Mouse (Mus musculus) fibroblast of lung, adult 2 months (primary cell): ENCODE measurements around the gene Gpd1l.
"Not testable (repeated sequence)": the region's sequence is repeated elsewhere in the genome, so short reads cannot be mapped to it uniquely, and the experiment has no call there.

Experiments used
- DNase-seq: peaks from one replicate; pipeline ENCODE4 v3.0.0-alpha.2; 2011; ENCODE audit warnings: low read depth

Gpd1l gene

DNA sequence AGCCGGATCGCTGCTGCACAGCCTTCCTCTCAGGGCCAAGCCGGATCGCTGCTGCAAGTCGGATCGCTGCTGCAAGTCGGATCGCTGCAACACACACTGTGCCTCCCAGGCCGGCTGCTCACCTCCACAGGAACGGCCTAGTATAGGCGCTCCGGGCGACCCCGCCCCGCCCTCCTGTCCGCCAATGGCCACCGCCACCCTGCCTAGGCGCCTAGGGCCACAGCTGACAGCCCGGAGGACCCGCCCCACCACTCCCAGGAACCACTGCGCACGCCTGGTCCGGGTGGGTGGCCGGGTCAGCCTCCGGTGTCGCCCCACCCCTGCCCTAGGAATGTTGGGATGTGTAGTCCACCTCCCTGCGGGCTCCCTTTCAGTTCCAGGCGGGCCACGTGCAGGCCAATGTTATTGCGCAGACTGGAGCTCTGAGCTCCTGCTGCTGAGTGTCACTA is at the start of gene Gpd1l:
Gene Gpd1l (minus strand): TSS at position 265 of the 449 bp plus-strand sequence.
- peak; percentile 82 for DNase-seq

DNA sequence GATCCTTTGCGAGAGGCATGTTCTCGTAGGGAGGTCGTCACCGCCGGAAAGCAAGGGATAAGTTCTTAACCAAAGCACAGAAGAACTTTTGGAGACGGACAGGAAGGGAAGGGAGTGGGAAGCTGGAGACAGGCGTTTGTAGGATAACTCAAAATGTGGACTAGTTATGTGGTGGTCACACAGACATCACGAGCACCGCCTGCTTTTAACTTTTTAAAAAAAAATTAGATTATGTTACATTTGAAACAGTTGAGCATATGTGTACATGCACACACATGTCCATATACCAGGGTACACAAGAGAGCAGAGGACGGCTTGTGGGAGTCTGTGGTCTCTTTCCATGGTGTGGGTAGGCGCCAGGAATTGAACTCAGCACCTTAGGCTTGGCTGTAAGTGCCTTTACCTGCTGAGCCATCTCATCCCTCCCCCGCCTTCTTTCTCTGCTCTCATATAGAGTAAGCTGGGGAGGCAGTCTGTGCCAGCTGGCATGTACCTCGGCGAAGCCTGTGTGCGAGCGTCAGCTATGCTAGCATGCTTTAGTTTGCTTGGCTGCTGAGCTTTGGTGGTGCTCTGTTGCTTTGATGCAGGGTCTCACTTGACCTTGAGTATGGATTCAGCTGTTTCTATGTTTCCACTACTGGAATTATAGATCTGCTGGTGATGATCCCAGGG is 49.0 kb upstream of the Gpd1l start, which contains the start of gene Rps27rt:
Gene Rps27rt (minus strand): TSS at position 51 of the 672 bp plus-strand sequence.
- no peak for DNase-seq

DNA sequence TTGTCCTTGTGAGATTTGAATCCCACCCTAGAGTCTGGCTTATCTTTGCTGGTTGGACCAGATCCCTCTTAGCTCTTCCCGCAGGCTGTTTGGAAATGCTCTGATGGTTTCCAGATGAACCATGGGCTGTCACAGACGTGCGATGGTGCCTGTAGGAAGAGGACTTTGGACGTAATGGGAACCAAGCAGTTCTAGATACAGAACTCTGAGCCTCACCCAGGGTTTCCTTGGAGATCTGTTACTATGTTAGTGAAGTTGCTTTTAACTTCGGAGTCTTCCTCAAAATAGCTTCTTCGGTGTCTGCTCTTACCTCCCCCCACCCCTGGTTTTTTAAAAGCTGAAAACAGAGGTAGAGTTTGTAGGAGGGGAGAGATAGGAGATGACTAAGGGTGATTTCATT is 46.2 kb upstream of the Gpd1l start:
- DNase-seq = no peak

DNA sequence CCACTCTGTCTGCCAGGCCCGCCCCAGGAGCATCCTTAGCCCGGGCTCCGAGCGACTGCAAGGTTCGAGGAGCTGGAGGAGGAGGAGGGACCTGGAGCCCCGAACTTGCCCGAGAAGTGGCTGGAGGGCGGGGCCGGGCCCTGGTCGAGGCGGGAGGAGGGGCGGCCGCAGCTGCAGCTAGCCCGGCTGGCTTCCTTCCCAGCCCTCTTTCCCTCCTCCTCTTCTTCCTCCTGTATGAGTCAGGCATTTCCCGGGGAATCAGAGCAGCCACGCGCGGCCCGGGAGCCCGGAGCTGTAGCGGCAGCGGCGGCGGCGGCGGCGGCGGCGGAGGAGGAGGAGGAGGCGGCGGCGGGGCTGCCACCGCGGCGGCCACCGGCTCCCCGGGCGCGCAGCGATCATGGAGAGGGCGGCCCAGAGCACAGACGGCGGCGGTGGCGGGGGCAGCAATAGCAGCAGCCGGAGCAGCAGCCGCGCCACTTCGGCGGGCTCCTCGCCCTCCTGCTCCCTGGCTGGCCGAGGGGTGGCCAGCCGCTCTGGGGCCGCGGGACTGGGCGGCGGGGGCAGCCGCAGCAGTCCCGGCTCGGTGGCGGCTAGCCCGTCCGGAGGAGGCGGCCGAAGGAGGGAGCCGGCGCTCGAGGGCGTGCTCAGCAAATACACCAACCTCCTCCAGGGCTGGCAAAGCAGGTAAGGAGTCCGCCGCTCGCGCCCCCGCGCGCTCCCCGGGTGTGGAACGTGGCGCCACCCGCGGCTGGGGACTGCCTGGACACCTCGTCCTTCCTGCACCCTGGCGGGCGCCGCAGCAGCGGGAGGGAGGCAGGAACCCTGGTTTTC is 44.7 kb upstream of the Gpd1l start, which contains the start of gene Osbpl10:
Gene Osbpl10 (plus strand): TSS at position 289 of the 831 bp plus-strand sequence.
- DNase-seq = peak; percentile 40

DNA sequence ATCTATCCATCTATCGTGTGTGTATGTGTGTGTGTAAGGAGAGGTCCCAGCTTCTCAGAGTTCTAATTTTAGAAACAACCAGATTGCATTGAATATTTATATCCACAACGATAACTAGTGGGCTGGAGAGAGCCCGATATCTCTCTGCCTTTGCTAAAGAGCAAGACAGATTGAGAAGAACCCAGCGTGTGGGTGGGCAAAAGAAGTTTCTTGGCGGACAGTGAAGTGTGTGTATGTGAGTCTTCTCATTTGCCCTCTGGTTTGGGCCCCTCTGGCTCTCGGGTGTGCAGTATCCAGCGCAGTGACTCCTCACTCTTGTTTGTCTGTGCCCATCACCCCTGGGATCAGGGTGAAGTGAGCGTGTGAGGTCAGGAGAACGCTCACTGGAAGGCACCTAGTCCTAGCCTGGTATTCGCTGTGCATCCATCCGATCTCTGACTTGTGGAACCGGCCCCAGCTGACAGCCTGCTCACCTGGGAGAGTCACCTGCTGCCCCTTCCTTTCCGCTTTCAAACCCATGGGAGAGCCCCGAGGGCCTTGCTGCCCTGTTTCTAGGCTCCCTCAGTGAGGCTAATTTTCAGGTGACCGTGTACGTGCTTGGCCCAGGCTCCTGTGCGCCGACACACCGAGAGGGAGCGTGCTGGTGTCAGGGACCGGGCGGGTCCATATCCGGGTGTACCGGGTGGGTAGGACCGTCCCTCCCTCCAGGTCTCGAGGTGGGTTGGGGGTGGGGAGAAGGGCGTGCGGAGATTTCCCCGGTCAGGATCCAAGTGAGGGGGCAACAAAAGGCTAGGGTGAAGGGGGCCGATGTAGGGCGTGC is 43.9 kb upstream of the Gpd1l start:
- no peak for DNase-seq

DNA sequence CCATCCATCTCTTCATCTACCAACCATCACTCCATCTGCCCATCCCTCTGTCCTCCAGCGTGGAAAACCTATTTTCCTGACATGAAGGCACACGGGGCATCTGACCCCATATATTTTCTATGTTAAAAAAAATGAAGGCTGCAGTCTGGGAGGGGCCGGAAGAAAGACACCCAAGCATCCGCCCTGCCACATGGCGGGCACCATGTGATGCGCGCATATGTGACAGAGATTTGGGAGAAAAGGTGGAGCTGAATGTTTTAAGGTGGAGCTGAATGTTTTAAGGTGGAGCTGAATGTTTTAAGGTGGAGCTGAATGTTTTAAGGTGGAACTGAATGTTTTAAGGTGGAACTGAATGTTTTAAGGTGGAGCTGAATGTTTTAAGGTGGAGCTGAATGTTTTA is 32.5 kb upstream of the Gpd1l start:
- DNase-seq = not testable (repeated sequence)

DNA sequence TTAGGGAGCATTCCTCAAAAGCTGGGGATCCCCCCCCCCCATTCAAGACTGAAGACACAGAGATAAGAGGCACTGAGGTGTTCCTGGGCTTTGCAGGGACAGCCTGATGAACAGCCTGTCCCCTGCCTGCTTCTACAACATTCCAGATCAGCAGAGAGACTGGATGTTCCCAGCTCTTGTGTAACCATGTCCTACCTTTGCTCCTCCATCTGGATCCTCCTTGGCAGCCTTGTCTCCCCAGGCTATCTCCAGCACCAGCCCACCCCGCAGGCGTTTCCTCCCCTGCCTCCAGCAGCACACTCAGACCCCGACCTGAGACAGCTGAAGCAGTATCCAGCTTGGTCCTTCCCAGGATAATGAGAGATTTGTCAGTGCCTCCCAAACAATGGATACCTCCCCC is 30.3 kb upstream of the Gpd1l start:
- no peak for DNase-seq

DNA sequence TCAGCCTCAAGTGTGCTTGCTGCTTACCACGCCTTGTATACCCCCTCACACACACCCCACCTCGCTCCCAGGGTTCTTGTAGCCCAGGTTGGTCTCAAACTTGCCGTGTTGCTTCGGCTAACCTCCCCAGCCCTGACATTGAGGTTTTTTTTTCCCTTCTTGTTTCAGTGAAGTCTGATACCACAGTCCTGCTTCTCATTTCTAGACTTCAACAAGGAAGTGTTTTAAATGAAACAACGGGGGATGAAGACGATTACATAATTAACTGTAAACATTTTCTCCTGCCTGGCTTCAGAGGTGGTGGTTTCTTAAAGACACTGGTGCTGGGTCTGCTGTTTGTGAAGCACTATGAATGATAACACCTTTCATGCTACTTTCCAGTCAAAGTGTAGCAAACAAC is 27.1 kb upstream of the Gpd1l start:
- DNase-seq = no peak

DNA sequence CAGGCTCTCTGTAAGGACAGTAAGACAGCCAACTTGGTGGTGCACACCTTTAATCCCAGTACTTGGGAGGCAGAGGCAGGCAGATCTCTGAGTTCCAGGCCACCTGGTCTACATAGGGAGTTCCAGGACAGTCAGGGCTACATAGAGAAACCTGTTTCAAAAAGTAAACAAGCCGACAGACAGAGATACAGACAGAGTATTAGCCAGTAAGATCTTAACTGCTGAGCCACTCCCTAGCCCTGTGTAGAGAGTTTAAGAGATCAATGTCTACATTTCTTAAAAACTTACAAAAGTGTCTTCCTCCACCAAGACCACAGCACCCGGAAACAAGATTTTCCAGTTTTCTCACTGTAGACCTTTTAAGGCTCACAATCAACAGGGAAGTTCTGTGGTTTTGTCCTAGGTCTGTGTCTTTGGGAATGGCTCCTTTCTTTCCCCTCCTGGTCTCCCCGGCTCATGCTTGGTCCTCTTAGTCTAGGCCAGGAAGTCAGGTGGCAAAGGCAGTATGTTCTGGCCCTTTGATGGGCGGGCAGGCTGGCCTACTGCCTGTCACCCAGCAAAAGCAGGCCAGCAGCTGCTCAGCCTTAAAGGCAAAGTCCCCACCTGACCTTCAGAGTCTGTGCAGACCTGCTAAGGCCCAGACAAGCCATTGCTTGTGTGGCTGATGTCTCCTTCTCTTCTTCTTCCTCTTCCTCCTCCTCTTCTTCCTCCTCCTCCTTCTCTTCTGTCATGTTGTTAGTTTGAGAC is 26.4 kb upstream of the Gpd1l start:
- DNase-seq = no peak

DNA sequence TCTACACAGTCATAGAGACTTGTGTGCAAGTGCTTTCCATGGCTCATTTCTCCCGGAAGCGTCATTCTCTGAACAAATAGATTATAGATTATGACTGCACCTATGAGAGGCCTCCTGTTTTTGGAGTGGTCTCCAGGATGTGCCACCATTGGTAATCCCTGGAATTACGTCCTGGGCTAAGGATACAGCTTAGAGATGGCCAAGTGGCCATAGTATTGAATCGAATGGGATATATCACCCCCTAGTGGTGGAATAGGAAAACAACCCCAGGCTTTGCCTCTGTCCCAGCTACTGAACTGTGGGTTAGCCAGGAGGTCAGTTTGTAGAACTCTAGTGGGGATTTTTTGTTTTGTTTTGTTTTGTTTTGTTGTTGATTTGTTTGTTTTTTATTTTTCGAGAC is 23.2 kb upstream of the Gpd1l start:
- DNase-seq = no peak

DNA sequence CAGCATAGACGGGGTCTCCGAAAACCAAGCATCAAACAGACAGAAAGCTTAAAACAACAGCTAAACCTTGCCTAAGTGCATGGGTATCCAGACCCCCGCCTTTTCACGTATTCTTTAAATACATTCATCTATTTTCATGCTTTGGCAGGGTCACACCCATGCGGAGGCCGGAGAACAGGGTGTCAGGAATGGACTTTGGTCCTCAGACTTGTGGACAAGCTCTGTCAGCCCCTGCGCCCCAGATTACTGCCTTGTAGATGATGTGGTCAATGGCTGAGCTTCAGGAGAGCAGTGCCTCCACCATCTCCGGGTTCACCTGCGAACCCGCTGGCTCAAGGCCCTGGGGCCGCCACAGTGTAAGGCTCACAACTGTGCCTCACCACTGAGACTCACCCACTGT is 21.6 kb upstream of the Gpd1l start:
- no peak for DNase-seq

DNA sequence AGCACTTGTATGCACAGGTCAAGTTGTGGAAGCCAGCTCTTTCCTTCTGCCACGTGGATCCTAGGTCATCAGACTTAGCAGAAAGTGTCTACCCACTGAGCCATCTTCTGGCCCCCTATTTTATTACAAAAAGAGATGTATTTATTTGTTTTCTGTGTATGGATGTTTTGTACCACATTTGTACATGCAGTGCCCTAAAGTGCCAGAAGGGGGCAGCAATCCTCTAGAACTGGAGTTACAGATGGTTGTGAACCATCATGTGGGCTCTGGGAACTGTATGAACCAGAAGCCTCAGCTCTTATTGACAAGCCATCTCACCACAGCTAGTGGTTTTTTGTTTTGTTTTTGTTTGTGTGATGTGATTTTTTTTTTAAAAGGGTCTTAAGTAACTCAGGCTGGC is 19.1 kb upstream of the Gpd1l start:
- no peak for DNase-seq

DNA sequence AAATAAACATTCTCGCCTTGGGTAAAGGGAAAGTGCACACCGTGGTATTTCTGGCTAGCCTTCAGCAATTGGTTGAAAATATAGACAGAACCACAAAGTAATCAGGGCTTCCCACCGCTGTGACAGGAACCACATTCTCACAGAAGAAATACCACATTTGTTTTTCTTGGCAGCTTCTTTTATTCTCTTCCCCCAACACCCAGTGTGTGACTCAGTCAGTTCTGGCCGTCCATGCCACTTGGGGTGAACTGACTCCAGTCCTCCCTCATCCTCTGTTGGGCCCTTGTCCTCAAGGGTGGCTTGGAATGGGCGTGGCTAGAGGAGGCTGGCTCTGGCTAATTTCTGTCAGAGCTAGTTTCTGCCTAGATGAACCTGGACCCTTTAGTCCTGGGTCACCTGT is 14.6 kb upstream of the Gpd1l start:
- DNase-seq = peak; percentile 81

DNA sequence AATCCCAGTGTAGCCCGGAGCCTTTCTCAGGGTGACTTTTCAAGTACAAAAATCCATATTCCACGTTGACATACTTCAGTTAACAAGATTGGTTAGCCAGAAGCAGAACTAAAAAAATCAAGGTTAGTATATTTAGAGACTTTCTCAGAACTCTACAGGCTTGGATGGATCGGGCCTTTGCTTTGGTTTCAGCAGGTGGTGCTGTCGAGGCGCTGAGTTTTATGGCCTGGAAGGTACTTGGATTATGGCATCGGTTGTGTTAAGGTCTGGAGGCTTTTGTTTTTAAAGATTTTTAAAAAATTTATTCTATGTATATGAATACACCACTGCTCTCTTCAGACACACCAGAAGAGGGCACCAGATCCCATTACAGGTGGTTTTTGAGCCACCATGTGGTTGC is 11.8 kb upstream of the Gpd1l start:
- no peak for DNase-seq

DNA sequence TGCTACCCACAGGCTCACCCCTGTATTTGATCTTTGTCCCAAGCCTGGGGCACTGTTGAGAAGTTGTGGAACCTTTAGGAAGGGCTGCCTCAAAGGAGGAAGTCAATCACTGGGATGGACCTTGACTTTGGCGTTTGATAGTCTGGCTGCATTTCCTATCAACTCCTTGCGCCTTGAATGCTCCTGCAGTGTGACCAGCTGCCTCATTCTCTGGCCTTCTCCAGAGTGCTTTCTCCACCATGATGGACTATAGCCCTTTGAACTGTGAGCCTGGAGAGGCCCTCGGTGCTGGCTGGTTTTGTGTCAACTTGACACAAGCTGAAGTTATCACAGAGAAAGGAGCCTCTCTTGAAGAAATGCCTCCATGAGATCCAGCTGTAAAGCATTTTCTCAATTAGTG is 10.9 kb upstream of the Gpd1l start:
- no peak for DNase-seq

DNA sequence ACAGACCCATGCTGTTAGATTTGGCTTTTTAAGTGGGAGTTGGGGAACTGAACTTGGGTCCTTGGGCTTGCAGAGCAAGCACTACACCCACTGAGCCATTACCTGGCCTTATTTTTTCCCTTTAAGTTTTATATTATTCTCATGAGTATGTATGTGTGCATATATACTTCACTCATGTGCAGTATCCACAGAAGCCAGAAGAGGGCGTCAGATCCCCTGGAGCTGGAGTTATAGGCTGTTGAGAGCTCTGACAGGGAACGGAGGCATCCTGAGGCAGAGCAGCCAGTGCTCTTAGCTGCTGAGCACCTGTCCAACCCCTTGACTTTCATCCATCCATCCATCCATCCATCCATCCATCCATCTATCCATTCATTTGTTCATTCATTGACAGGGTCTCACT is 2.9 kb upstream of the Gpd1l start:
- no peak for DNase-seq

DNA sequence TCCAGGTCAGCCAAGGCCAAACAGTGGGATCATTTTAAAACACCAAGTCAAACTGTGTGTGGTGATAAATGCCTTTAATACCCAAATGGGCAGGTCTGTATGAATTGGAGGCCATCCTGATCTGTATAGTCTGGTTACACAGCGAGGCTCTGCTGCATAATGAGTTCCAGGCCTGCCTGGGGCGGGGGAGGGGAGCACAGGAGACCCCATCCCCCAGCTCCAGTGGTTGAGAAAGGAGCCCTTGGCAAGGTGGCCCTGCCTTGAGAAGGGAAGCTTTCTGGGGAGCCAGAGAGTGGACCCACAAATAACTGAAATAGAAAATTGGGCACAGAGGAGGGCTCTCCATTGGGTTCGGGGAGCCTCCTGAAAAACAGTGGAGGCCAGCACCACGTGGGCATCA is 1.5 kb upstream of the Gpd1l start:
- DNase-seq = no peak

DNA sequence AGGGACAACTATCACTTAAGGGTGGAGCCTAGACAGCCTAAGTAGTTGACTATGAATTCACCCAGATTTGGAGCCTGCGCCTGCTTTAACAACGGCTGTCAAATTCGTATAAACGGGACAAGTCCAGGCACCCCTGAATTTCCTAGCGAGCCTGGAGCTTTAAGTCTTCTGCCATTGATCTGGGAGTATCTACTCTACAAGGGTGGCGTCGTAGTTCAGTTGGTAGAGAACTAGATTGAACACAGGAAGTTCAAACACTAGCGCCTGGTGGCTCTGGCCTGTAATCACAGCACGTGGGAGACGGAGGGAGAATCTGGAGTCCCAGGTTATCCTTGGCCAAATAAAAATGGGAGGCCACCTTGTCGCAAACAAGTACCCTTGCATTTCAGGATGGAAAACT is 444 bp upstream of the Gpd1l start:
- no peak for DNase-seq

DNA sequence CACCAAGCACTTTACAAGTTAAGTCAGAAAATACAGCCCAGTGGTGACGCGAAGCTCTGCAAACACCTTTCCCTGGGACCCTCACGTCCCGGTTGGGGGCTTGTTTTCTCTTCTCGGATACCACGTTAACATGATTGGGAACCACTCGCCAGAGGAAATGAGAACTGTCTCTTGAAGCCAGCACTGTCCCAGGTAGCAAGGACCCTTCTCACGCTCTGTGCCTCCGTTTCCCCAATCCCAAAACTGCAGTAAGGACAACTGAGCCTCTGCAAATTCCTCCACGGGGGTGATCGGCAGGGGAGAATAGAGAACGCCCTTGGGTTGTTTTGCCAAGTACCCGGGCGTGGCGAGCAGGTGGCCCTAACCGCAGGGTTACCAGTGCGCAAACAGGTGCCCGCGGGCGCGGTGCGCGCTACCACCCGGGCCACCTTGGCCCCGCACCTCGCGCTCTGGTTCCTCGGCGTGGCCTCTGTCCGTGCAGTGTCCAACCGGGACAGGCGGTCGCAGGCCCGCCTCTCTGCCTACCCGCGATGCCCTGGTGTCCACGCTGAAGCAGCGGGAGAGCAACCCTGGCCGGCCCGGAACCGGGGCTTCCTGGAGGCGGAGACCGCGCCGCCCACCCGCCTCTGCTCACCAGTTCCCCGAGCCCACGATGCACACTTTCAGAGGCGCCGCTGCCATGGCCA is 607 bp downstream of the Gpd1l start:
- DNase-seq = no peak

DNA sequence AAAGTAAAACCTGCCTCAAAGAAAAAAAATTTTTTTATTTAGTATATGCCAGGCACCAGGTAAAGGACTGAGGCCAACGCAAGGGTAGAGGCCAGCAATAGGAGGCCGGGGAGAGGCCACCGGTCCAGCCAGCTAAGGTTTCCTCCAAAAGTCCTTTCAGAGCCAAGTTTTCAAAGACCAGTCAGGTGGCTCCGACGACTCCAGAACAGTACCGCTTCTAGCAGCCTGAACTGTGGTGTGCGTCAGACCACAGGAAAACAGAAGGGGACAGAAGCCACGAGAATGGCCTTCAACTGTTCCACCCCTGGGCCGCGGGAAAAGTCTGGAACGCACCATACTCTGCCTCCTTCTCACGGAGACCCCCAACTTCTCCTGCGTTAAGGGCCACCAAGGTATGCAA is 1.2 kb downstream of the Gpd1l start:
- no peak for DNase-seq

DNA sequence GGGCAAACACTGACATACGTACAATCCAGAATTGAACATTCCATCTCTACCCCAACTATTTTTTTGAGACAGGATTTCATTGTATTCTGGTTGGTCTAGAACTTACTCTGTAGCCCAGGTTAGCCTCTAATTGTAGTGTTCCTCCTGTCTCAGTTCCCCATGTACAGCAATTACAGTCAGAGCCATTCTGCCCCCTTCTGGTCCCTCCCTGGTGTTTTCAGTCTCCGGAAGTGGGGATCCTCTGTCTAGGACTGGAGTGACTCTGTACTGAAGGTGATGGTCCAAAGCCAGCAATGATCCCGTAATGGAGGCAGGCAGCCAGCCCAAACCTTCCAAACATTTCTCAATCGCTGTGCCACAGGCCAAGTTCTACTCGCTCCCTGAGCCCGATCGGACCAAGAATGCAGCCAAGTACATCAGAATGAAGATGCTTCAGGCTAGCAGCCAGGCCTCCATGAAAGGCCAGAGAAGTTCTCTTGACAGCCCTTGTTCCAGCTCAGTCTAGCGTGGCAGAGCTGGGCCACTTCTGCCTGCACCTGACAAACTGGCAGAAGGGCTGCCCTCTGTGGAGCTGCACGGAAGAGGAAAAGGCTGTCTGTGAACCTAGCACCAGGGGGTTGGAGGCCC is 3.2 kb downstream of the Gpd1l start:
- DNase-seq = peak; percentile 89
